Mouse (Mus musculus) heart, embryonic 15.5 days (tissue): ENCODE data around the gene Nlrp14. TPM values are rescaled to one million over a fixed set of nuclear protein-coding genes. Genes with fewer than 3 reads are reported as not detected.

Source experiments
- ATAC-seq: fragments of 200-750 bp; cut with Nextera tagmentation; replicated peaks from 2 replicates; pipeline ENCODE4 v1.8.0; 2017; ENCODE audit warnings: low read depth, moderate TSS enrichment; ENCODE audit not compliant: insufficient number of reproducible peaks, insufficient read depth, low FRiP score
- H3K27ac ChIP-seq: fragments of 300-500 bp; sonication (generic); 2 replicates; pipeline ENCODE4 v1.5.1; 2015; ENCODE audit warnings: mild to moderate bottlenecking, inconsistent platforms
- H3K27me3 ChIP-seq: fragments of 300-500 bp; sonication (generic); 2 replicates; pipeline ENCODE4 v1.6.1; 2015; ENCODE audit warnings: inconsistent platforms
- H3K36me3 ChIP-seq: fragments of 300-500 bp; sonication (generic); 2 replicates; pipeline ENCODE4 v1.6.1; 2015; ENCODE audit warnings: mild to moderate bottlenecking, inconsistent platforms
- H3K4me1 ChIP-seq: fragments of 300-500 bp; sonication (generic); replicated peaks from 2 replicates; pipeline ENCODE4 v1.6.1; 2015; ENCODE audit warnings: inconsistent platforms
- H3K4me2 ChIP-seq: fragments of 300-500 bp; sonication (generic); 2 replicates; pipeline ENCODE4 v1.6.1; 2015; ENCODE audit warnings: inconsistent platforms, mild to moderate bottlenecking, moderate library complexity
- H3K4me3 ChIP-seq: fragments of 300-500 bp; sonication (generic); 2 replicates; pipeline ENCODE4 v1.5.1; 2015; ENCODE audit warnings: mild to moderate bottlenecking, inconsistent platforms
- H3K9ac ChIP-seq: fragments of 300-500 bp; sonication (generic); 2 replicates; pipeline ENCODE4 v1.6.1; 2015; ENCODE audit warnings: mild to moderate bottlenecking, inconsistent platforms
- H3K9me3 ChIP-seq: fragments of 300-500 bp; sonication (generic); replicated peaks from 2 replicates; pipeline ENCODE4 v1.6.1; 2016; ENCODE audit warnings: inconsistent platforms
- WGBS: fragments of 180-500 bp; shearing (Covaris S2); methylation state at CpG from one replicate; pipeline ENCODE4 v1.1.7; 2015; ENCODE audit warnings: mixed read lengths; 5-methylcytosine and 5-hydroxymethylcytosine counted together
- polyA plus RNA-seq: library from polyadenylated mRNA; unstranded; fragments of >200 nt; fragmentation: Nextera tagmentation; extraction: Ambion mirVana; gene quantifications from 2 replicates; pipeline ENCODE4 v1.2.1, GENCODE M21; 2015

Nlrp14 gene
- polyA plus RNA-seq, 1 experiment from 2014 or later, result not detected

DNA sequence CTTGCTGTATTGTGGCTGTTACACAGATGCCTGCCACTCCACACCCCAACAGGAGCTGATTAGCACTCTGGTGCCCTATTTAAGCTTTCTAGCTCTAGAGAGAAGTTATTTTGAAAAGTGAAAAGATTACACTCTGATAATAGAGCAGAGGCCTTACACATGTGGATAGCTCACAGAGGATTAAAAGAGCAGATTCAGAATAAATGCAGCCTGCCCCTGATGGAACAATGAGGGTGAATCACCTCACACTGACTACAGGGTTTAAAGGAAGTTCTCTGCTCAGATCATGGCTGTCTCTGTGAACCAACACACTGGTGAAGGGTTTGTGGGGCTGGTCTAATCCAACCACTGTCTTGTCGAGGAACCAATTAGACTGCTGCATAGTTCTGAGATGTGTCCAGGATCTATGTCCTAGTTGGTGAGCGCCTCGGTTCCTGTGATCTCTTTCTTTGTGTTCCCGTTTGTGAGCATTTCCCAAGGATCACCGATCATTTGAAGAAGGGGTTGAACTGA, 74.6 kb downstream of the Nlrp14 start:
- 76% methylated on average over 5 of the region's 5 CpGs for WGBS
- H3K27me3 ChIP-seq, result no peaks in the 10 kb centered on the region
- no peaks in the 10 kb centered on the region for H3K4me1 ChIP-seq
- H3K9ac ChIP-seq, result no peak overlapping the region
- no peaks in the 10 kb centered on the region for H3K9me3 ChIP-seq
- H3K4me2 ChIP-seq, result no peak overlapping the region
- H3K4me3 ChIP-seq, result no peak overlapping the region
- no peak overlapping the region for H3K27ac ChIP-seq
- no peak for ATAC-seq
- no peaks in the 10 kb centered on the region for H3K36me3 ChIP-seq

Other genes starting within 250 kb of the Nlrp14 start
- gene Olfr709-ps1, start 234.8 kb upstream of the Nlrp14 start, polyA plus RNA-seq, result not detected in 2 replicates
- gene Olfr710, start 218.7 kb upstream of the Nlrp14 start, polyA plus RNA-seq, result not detected in 2 replicates
- not detected in 2 replicates for gene Olfr6, start 203.1 kb upstream of the Nlrp14 start, polyA plus RNA-seq
- not detected in 2 replicates for gene Olfr711, start 191.5 kb upstream of the Nlrp14 start, polyA plus RNA-seq
- gene Olfr2, start 160.9 kb upstream of the Nlrp14 start, polyA plus RNA-seq, result not detected in 2 replicates
- gene Olfr713, start 135.8 kb upstream of the Nlrp14 start, polyA plus RNA-seq, result not detected in 2 replicates
- gene Olfr714, start 96.0 kb upstream of the Nlrp14 start, polyA plus RNA-seq, result not detected in 2 replicates
- gene Olfr17, start 73.8 kb upstream of the Nlrp14 start, polyA plus RNA-seq, result not detected in 2 replicates
- gene Olfr715b, start 56.6 kb upstream of the Nlrp14 start, polyA plus RNA-seq, result not detected in 2 replicates
- gene Olfr715, start 35.9 kb upstream of the Nlrp14 start, polyA plus RNA-seq, result not detected in 2 replicates
- not detected in 2 replicates for gene Olfr716, start 28.7 kb upstream of the Nlrp14 start, polyA plus RNA-seq
- gene Rbmxl2, start 42.5 kb downstream of the Nlrp14 start, polyA plus RNA-seq, result not detected in 2 replicates
- gene Syt9, start 203.7 kb downstream of the Nlrp14 start, polyA plus RNA-seq, result 0.31 and 0.86 TPM in 2 replicates